Mouse (Mus musculus): ENCODE measurements at regions not wholly inside any gene's neighbourhood (a gene's known extent, or its start where the extent isn't known, plus 50 kb on each side); places are given as distances from the start of the nearest gene placed in this dataset.

GRCm38 (mm10) chr1:99124796-99125195 is 647.8 kb upstream of the Cntnap5b start:
- DNase-seq (ENCODE audit: extremely low read depth, low read depth), result no peak

GRCm38 (mm10) chr1:99134129-99134528 is 638.4 kb upstream of the Cntnap5b start:
- DNase-seq (ENCODE audit: extremely low read depth, low read depth), result peak; percentile 52

- DNase-seq (ENCODE audit: extremely low read depth, low read depth), result no peak
These were observed 635.0 kb upstream of the Cntnap5b start for GRCm38 (mm10) chr1:99137516-99137915.

GRCm38 (mm10) chr1:99160620-99161019 is 611.9 kb upstream of the Cntnap5b start:
- DNase-seq (ENCODE audit: extremely low read depth, low read depth), result no peak

All from MEL-GATA-1-ER (cell line).